Mouse (Mus musculus): ENCODE data around the gene Ubap1.

Gene Ubap1

DNA sequence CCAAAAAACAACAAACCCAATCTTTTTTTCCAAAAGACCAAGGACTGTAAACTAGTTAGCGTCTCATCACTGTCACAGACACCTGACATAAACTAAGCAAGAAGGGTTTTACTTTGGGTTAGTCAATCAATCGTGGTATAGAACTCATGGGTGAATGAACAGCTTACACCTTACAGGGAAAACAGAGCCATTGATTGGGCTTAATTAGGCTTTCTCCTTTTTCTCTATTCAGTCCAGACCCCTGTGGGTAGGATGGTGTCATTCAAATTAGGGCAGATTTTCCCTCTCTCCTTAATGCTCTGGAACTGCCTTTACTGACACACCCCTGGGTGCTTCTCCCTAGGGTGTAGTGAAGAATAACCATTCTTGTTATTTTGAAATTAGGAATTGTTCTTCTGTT lies 8.4 kb downstream of the Ubap1 start:
- in situ Hi-C loops (cut with MseI, MboI), result no loop called here

DNA sequence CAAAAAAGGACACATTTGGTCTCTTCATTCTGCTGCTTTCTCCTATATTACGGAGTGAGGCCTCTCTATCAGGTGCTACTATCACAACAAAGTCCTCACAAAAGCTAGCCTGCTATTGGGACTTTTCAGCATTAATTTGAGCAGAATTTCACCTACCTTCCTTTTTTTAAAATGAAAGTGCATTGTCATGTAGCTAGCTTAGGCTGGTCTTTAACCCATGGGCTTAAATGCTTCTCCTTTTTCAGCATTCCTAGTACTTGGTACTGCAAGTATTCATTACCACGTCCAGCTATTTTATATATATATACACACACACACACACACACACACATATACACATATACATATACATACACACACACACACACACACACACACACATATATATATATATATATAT lies 9.9 kb downstream of the Ubap1 start:
- in situ Hi-C loops (cut with MseI, MboI), result no loop called here

DNA sequence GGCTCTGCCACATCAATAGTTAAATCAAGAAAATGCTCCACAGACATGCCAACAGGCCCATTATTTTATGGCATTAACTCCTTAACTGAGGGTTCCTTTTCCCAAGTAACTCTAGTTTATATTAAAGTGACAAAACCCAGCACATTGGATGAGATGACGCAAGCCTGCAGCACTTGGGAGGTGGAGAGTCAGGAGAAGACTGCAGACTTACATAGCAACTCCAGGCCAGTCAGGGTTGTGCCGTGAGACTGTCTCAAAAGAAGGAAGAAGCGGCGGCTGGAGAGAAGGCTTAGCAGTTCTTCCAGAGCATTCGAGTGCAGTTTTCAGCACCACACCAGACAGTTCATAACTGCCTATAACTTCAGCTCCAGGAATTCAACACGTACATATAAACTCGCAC lies 10.6 kb downstream of the Ubap1 start:
- in situ Hi-C loops (cut with MseI, MboI), result no loop called here

DNA sequence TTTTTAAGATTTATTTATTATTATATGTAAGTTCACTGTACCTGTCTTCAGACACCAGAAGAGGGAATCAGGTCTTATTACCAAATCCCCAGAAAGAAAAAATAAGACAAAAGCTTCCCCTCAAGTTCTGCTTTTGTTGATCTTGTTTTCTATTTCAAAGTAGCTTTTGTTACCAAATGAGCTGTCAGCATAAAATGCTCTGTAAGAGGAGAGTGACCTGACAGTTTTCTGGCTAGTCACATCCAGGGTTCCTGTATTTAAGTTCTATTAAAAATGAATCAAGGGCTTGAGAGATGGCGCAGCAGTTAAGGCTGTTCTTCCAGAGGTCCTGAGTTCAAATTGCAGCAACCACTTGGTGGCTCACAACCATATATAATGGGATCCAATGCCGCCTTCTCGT lies 12.3 kb downstream of the Ubap1 start:
- in situ Hi-C loops (cut with MseI, MboI), result no loop called here

DNA sequence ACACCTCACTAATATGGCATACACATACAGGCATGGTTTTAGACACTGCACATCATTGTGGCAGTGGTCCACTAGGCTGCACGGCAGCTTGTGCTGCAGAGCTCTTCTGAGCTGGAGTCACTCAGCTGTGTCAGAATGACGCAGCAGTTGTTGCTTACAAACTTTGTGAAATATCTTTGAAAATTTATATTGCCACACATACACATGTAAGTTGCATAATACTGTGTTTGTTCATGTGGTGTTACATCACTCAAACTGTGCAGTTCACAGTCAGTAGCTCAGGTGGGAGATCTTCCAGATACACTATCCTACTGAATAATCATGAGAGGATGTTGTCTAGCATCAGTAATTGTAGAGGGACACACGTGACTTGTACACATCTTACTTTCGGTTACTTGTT lies 19.4 kb downstream of the Ubap1 start:
- in situ Hi-C loops (cut with MseI, MboI), result no loop called here

DNA sequence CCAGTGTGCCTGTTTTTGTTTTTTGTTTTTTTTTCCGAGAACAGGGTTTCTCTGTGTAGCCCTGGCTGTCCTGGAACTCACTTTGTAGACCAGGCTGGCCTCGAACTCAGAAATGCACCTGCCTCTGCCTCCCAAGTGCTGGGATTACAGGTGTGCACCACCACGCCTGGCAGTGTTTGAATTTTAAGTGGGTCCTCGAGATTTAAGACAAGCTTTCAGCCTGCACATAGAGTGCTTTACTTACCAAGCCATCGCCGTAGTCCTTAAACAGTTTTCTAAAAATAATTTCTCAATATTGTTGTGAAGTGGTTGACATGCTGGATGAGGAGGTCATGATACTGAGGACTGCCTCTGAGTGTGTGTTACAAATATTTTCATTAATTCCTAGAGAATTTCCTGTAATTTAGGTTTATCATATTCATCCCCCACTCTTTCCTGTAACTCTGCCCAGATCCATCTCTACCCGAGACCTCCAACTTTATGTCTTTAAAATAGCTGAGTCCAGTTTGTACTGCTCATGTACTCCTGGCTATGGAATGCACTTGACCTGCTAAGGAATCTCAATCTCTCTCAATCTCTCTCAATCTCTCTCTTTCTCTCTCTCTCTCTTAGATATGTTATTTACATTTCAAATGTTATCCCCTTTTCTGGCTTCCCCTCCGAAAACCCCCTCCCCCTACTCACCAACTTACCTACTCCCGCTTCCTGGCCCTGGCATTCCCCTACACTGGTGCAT lies 21.1 kb downstream of the Ubap1 start:
- in situ Hi-C loops (cut with MseI, MboI), result no loop called here

DNA sequence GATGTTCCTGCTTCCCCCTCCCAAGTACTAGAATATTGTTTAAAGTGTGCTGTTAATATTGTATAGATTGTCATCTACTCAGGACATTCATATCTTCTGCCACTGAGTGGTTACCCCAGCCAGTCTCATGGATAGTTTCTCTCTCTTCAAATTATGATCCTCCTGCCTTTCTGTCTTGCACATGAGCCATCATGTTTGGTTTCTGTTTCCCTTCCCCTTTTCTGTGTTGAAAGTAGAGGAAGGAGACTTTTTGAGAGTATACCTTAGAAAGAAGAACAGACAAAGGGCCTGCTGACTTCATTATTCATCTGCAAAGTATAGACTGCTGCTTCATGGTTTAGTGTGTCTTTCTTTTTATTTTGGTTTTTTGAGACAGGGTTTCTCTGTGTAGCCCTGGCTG lies 28.8 kb downstream of the Ubap1 start:
- in situ Hi-C loops (cut with MseI, MboI), result no loop called here

DNA sequence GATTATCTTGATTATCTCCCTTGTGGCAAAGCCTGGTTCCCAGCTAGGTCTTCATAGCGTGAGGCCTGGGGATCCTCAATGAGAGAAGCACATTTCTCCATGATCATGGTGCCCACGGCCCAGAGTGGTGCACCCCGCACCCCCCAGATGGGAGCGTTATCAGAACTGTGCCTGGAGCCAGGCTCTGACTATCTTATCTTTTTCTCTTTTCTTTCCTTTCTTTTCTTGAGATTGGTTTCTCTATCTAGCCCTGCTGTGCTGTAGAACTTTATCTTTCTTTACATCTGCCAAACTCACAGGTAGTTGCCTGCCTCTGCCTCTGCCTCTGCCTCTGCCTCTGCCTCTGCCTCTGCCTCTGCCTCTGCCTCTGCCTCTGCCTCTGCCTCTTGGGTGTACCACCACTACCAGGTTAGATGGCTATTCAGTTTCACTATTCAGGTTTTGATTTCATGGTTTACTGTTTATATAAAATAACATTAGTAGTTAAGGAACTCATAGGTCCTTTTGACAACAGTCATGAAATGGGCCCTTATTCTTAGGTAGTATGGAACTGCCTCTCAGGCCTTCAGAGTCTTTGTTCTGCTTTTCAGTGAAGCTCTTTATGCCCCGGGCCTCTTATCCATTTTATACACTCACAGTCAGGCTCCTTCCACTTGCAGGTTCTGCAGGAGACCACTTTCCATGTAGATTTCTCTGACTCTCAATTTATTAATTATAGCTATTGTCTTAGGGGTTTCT lies 32.6 kb downstream of the Ubap1 start:
- in situ Hi-C loops (cut with MseI, MboI), result no loop called here

DNA sequence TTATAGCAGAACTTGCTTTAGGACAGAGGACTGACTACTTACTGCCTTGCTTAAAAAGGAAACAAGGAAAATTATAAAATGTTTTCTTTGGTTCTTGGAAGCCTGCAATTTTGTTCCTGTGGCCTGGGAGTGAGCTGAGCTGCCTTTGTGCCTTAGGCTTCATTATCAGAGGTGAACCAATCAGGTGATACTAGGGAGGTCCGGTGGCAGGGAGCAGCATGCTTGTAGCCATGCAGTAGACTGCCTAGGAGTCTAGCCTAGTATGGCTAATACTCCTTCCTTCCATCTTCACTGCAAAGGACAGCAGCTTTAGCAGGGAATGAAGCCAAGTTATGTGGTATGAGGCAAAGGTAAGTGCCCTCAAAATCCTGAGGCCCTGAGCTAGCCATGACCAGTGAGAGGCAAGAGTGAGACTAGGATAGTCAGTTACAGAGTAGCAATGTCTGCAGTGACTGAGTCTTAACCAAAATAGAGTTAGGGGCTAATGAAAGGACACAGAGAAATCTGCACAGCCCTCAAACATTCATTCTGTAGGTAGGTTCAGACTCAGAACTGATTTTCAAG lies 37.7 kb downstream of the Ubap1 start:
- in situ Hi-C loops (cut with MseI, MboI), result no loop called here

DNA sequence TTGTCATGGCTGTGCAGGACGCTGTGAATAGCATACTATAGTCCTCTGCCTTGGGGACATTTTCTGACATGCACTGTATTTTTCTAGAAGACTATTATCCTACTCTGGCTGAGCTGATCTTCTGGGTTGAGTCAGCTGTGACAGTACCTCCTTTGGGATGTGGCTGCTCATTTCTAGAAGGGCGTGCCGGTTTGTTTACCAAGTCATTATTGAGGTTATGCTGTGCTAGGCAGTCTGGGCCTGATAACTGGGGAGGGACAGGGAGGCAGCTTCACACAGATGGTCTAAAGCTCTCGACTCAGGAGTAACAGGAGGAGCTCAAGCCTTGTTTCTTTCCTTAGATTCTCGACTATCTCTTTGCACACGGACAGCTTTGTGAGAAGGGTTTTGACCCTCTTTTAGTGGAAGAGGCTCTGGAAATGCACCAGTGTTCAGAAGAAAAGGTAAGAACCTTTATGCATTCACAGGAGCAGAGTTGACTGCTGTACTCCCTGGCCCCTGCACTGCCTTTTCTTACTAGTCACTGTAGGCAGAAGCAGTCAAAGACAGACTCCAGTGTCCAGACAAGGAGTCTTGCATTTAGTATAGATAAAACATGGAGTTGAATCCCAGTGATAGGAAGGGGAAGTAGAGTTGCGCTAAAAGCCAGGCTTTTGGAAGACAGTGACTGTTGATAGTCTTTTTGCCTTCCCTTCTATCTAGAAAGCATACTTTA lies 39.1 kb downstream of the Ubap1 start:
- in situ Hi-C loops (cut with MseI, MboI), result no loop called here

DNA sequence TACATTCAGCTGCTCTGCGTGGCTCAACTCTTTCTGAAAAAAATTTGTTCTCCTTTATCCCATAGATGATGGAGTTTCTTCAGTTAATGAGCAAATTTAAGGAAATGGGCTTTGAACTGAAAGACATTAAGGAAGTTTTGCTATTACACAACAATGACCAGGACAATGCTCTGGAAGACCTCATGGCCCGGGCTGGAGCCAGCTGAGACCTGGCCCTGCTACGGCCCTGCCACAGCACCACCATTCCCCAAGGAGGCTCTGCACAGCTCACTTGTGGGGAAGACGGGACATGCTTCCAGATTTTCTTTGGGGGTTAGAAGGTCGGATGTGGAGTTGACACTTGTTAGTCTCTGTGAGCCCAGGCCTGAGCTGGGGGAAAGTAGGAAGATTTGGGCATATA lies 39.8 kb downstream of the Ubap1 start:
- in situ Hi-C loops (cut with MseI, MboI), result no loop called here

DNA sequence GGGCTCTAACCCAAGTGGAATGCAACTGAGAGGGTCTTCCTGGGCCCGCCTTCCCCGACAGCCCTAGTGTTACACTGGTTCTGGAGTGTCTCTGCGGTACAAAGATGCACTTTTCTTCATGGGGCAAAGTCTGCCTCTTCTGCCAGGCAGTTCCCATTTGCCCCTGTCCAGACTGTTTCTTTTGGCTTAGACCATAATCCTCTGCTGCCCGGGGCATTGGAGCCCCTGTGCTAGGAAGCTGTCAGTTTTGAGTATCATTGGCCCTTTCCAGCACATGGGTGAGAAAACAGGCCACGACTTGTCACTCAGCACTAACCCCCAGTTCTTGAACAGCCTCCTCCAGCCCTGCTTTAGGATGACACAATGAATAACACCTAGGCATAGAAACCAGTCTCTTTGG lies 40.4 kb downstream of the Ubap1 start:
- in situ Hi-C loops (cut with MseI, MboI), result no loop called here

DNA sequence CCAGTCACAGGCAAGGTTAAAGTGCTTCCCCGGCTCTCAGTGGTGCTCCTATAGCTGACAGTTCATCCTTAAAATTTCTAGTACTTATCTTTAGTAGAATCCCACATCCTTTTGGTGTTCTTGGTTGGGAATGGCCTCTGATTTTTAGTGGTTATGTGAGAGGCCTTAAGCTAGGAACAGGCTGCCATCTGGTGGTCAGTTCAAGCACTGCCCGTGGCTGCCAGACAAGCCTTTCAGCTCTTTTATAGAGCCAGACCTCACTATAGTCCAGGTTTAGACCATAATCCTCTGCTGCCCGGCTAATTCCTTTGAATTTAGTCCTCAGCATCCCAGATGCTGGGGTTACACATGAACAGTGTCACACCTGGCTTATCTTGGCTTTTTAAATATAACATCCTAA lies 41.3 kb downstream of the Ubap1 start:
- in situ Hi-C loops (cut with MseI, MboI), result no loop called here

DNA sequence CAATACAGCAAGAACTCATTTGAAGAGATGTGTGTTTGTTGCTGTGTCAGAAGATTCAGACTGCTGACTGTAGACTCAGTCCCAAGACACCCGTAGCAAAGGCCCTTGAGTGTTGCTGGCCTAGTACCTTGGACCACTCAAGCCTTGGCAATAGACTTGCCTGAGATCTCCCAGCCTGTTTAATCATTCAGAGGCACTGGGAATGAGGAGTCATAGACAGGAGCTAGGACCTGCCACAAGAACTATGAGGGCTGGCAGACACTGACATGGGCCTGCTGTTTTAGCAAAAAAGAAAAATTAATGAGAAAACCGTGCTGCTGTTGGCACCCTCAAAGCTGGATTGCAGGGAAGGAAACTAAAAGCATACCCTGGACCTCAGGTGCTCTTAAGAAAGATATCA lies 42.2 kb downstream of the Ubap1 start:
- in situ Hi-C loops (cut with MseI, MboI), result no loop called here

DNA sequence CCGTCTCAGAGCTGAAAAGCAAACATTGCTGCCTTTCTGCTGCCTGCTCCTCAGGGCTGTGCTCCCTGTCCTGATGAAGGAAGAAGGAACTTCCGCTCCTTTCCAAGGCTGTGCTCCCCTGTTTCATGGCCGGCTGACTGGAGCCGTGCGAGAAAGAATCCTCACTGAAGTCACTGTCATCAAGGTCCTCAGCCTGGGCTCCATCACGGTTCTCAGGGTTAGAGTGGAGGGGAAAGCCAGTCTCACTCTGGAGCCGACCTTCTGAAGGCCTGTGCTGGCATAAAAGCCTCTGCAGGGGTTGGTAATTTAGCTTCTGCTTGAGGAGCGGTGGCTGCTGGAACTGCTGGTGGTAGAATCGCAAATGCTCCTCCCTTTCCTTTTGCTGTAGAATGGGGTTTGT lies 45.9 kb downstream of the Ubap1 start:
- in situ Hi-C loops (cut with MseI, MboI), result no loop called here

DNA sequence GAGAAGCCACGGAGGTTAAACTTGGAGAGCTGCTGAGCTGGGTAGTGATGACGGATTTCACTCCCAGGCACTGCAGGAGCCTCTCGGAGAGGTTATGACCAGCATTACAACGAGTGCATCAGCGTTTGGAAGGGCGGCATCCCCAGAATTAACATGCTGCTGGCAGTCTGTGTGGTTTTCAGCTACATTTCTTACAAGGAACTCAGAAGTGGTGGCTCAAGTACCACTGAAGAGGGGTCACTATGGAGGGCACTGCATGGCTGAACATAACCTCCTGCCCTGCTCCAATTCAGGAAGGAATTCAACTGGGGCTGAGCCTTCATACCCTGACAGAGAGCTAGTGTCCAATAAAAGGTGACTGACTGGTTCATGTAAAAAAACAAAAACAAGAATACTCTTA lies 49.6 kb downstream of the Ubap1 start:
- in situ Hi-C loops (cut with MseI, MboI), result no loop called here

DNA sequence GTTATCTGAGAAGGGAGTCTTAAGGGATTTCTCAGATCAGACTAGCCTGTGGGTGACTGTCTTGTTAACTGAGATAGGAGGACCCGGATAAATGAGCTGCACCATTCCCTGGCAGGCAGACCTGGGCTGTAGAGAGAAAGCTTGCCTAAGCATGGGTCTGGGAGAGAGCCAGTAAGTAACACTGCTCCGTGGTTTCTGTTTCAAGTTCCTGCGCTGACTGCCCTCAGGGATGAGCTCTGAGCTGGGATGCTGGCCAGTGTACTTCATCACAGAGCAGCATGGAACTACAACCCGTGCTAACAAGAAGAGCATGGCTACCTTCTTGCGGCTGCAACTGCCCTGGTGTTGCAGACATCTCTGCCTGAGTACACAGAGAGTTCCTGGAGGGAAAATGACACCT lies 51.1 kb downstream of the Ubap1 start:
- in situ Hi-C loops (cut with MseI, MboI), result no loop called here

DNA sequence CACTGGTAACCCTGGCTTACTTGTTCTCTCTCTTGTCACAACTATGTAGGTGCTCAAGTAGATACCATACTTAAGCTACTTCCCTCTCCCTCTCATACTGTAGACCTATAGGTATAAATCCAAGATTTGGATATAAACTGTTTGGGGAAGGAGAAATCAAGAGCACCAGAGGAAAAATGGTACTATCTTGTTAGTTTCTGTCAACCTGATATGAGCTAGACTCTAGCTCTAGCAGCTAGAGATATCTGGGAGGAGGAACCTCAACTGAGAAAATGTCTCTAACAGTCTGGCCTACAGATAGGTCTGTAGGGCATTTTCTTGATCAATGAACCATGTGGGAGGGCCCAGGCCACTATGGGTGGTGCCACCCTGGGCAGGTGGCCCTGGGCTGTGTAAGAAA lies 52.4 kb downstream of the Ubap1 start:
- in situ Hi-C loops (cut with MseI, MboI), result no loop called here

DNA sequence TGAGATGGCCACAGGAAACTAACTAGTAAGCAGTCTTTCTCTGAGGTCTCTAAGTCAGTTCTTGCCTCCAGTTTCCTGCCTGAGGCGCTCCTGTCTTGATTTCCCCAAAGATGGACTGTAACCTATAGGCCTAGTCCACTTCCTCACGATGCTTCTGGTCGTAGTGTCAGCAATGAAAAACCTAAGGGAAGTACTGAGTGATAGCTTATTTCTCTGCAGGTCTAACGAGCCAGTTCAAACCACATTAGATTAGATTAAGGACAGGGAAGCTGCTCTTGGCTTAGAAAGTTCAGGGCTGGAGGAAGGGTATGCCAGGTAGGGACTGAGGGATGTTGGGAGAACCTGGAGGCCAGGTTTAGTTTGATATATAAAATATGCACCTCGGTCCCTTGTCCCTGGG lies 52.8 kb downstream of the Ubap1 start:
- in situ Hi-C loops (cut with MseI, MboI), result no loop called here

DNA sequence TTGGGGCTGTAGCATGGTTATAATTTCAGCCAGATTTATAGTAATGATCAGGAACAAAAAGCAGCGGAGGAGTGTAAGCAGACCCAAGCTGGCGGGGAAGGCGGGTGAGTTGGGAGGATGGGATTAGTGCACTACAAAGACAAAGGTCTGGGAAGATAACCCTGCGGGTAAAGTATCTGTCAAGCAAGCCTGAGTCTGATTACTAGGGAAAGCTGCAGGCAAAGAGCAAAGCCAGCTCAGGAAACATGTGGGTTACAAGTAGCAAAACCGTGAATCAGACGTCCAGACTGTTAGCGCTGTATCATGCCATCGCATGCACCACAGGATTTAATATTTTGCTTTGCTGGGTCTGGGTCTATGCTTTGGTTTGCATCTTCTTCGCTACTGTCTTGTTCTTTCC lies 57.8 kb downstream of the Ubap1 start:
- in situ Hi-C loops (cut with MseI, MboI), result no loop called here

DNA sequence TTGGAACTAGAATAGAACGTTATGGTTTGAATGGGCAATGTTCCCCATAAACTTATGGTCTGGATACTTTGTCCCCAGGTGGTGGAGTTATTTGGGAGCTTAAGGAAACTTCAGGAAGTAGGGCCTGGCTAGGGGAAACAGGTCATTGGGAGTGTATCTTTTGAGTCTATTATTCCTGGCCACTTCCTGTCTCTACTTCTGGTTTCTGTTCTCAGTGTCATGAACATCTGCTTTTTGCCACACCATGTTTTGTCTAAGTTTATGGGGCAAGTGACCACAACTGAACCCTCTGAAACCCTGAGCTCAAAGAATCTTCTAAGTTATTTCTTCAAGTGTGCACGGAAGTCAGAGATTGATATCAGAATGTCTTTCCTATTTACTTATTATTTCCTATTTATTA lies 58.6 kb downstream of the Ubap1 start:
- in situ Hi-C loops (cut with MseI, MboI), result no loop called here

DNA sequence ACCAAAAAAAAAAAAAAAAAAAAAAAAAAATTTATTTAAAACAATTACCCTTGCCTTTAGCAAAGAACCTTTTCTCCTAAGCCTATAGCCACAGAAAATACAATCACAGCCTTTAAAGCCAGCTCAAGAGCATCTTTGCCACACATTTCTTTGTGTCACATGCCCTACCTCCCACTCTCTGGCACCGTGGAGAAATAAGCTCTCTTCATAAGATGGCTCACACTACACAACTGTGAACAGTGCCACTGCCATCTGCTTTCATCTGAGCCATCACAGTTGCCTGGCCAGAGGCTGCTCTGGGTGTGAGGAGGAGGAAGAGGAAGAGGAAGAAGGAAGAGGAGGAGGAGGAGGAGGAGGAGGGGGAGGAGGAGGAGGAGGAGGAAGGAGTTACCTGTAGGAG lies 60.5 kb downstream of the Ubap1 start:
- in situ Hi-C loops (cut with MseI, MboI), result no loop called here

DNA sequence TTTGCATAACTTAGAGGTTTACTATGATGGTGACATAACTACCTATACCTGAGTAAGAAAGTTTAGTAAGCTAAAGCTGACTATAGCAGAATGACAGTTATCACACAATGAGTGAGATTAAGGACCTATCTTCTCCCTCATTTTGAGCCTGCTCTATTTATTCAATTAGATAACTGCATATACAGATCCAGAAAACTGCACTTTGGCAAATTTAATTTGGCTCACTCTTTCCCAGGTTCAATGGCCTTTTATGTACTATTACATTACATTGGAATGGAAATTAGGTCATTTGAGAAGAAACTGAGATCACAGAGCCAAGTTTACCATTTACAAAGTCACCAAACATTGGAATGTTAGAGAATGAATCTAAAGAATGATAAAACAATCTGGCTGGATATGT lies 68.2 kb downstream of the Ubap1 start:
- in situ Hi-C loops (cut with MseI, MboI), result no loop called here
